Mouse (Mus musculus): ENCODE measurements at regions not wholly inside any gene's neighbourhood (a gene's known extent, or its start where the extent isn't known, plus 50 kb on each side); places are given as distances from the start of the nearest gene placed in this dataset.

DNA sequence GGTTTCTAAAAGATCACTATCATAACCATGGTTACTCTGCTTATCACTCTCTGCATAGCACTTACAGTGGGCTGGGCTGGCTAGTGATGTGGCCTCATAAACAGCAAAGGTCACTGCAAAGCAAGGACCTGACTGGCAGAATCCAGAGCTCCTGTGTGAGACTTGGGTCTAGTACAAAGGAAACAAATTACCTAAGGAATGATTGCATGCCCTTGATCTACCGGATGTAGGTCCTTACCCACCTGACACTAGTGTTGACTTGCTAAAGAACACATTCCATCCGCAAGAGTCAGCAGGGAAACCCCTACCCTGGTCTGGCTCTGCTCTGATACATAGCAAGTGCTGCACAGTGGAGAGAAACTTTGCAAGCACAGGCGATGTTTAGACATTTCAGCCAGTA is 297.0 kb upstream of the Jag1 start:
- no peak for DNase-seq

DNA sequence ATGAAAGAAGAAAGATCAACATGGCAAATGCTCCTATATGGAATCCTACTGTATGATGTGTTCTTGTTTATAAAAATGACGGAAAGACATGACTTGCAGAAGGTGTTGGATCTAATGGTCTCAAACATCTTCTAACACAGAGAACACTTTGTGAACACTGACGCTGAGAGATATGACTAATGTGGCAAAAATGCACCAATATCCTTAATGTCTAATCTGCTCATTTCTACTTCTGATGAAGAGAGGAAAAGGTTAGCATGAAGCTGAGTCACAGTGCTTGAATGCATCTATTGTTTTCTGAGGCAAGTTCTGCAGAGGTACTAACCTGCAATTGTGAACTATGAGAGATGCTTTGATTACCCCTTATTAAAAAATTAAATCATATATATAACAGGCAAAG is 293.2 kb upstream of the Jag1 start:
- no peak for DNase-seq

DNA sequence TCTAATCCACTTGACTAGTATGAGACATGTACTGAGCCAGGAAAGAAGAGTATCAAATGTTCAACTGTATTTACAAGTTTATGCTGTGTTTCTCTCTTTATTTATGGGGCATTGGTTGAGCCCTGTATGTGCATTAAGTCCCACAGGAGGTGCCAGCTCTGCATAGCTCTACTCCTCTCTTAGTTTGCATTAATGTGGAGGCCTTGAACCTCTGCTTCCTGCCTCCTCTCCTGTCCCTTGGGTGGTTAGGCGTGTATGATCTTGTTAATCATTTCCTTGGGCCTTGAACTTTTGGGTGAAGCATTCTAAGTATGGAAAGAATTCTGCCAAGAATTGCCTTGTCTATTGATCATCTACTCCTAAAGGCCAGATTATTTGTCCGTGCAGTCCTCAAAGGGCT is 291.9 kb upstream of the Jag1 start:
- DNase-seq = no peak

DNA sequence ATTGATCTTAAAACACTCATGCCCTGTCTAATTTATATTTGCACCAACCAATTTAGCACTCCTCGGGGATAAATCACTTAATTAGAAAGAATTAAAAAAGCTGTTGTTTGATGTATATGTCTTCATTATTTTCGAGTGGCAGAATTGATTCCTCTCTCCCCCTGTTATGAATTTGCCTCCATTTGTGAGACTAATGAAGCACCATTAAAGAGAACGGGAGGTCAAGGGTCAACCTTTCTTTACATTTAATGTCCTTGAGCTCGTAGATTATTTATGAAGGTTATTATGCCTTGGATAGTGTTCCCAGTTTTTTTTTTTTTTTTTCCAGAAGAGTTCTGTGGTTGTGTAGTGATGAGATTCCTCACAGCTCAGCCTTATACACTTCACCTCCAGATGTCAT is 277.0 kb upstream of the Jag1 start:
- DNase-seq = no peak

DNA sequence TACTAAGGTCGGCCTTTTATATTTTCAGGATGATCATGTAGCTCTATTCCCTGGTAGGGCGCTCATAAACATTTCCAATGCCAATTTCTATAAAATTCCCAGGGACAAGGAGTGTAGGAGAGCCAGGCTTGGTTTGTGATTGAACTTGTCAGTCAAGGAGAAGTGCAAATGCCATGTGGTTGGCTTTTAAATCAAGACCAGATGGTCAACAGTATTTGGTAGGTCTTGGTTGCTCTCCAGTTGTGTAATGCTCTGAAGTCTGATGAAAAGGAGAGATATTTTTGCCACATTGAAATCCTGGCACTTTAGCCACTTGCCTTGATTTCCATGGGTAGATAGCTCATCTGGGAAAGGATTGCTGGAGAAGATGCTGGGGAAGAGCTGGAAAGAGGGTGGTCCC is 263.4 kb upstream of the Jag1 start:
- DNase-seq = no peak

DNA sequence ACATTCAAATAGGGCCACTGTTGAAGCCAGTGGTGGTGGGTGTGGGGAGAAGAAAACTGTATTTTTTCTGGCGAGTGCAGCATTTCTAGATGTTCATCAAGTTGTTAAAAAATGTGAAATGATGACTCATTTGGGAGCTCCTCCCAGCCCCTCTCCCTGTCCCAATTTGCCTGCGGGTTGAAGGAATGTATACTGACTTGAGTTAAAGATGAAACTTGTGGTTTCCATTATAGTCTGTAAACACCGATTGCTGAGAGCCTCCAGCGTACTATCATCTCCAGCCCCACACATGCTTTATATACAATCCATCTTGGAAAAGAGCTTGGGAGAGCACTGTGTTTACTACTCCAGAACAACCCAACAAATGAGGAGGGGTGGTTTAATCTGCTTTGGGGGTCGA is 258.9 kb upstream of the Jag1 start:
- DNase-seq = no peak

DNA sequence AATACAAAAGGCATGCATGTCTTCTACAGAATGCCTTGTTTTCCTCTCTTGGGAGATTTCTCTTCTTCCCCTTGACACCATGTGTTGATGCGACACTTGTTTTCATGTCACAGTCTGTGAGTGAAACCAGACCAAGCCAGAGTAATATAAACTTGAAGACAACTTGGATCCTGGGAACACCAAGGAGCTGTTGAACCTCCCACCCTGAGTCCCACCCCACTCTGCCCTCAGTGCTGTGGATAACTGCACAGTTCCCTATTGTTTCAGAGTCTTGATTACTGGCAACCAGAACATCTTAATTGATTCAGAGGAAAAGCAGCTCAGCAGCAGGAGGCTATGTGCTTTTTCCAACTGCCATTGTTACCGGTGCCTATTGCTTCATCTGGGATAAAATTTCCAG is 254.6 kb upstream of the Jag1 start:
- no peak for DNase-seq

DNA sequence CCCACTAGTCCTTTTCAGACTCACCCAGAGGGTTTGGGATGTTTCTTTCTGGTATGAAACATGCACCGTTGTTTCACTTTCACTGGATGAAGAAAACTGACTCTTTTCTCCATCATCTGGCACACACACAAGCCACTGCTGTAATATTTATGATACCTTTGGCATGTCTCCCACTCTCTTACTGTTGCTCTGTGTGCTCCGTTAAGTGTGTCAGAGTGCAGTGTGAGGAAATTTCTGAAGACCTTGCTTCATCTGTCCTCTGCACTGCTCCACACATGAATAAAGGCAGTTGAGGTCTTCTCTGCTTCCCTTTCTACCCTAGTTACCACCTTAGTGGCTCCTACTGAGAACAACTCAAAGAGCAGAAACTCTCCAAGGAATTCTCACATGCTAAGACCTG is 246.6 kb upstream of the Jag1 start:
- no peak for DNase-seq

DNA sequence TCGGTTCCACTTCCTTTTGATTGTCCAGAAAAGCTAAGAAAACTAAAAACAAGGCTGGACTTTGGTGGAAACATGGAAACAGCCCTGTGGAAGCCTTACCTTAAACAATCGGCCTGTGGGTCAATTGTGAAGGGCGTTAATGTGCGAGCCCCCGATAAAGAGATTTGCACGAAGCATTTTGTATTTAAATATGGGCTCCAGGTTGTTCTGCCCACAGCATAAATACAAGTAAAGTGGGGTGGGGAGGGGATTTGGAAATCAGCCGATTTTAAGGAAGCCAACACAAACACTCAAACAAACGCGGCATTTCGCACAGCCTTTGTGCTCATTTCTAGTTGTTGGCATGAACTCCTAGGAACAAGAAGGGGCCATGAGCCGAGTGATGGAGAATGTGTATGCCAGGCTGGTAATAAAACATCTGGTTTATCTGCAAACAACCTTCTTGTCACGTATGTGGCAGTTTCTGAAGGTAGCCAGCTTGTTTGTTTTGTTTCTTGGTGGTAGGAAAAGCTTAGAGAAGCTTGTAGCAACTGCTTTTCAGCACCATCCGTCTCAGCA is 240.8 kb upstream of the Jag1 start:
- no peak for DNase-seq

DNA sequence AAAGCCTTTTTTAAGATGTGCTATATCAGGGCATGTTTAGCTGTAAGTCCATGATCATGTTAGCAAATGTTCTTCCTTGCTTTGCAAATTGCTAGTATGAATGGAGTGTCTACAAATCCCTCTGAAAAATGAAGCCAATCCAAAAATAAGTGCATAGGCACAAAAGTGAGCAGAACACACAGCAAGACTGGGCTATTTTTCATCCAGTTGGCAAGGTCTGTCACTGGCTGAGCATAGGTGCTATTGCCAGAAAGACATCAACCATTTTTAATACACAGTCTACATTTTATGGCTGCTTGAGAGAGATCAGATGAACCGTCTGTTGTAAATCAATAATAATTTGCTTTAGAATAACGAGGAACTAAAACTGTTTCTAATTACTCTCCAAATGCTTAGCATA is 227.3 kb upstream of the Jag1 start:
- DNase-seq = no peak

DNA sequence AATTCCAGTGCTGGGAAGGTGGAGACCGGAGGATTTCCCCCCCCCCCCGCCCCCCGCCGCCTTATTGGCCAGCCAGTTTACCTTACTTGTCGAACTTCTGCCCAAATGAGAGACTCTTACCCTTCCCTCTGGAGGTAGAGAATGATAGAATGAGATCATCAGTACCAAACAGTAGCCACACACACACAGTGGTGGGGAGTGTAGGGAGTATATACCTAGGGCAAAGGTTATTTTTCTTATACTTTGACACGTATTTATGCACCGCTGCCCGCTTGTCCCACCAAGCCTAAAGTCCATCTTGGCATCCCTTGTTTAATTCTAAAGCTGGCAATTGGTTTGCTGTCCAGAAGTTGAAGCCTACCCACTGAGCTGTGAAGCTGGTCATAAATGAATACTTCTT is 213.6 kb upstream of the Jag1 start:
- DNase-seq = no peak

DNA sequence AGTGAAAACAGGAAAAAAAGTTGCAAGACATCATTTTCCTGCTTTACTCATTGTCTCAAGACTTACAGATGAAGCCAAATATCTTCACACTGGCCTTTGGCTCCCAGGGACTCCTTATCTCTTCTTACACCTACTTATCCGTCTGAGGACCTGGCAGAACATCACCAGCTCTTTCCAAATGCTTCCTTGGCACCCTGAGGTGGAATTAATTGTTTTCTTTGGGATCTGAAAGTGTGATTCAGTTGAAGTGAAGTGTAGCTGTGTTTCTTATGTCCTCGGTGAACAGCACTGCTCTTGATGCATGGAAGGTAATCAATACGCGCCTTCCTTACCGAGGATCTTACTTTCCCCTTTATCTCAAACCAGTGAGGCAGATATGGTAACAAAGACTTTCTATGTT is 207.0 kb upstream of the Jag1 start:
- no peak for DNase-seq

DNA sequence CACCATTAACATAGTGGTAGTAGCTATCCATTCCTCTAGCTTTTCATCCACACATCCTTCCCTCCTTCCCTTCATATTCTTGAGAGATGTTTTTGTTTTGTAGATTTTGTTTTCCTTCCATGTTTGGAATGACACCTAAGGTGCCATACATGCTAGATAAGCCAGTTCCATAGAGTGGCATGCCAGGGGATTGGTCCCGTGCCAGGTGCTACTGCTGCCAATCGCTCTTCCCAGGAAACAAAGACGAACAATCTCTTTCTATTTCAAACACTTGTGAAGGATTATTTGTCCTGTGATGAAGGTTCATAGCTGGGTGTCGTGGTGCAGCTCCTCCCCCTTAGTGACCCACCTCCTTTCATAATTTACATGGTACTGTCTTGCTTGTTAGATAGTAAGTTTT is 194.1 kb upstream of the Jag1 start:
- no peak for DNase-seq

DNA sequence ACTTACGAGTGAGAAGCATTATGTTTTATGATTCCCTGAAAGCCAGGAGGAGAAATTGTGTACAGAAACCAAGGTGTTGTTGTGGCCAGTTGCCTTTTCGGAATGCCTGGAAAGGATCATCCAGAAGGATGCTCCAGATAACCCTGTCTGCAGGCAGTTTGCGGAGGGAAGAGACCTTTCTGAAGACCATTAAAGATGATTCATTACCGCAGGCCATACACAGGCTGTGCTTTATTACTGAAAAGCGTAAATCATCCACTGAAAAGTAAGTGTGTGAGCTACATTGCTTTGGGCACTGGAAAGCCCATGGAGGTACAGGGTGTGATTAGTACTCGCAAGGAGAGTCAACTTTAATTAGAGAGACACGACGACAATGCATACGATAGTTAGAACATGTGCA is 191.7 kb upstream of the Jag1 start:
- no peak for DNase-seq

DNA sequence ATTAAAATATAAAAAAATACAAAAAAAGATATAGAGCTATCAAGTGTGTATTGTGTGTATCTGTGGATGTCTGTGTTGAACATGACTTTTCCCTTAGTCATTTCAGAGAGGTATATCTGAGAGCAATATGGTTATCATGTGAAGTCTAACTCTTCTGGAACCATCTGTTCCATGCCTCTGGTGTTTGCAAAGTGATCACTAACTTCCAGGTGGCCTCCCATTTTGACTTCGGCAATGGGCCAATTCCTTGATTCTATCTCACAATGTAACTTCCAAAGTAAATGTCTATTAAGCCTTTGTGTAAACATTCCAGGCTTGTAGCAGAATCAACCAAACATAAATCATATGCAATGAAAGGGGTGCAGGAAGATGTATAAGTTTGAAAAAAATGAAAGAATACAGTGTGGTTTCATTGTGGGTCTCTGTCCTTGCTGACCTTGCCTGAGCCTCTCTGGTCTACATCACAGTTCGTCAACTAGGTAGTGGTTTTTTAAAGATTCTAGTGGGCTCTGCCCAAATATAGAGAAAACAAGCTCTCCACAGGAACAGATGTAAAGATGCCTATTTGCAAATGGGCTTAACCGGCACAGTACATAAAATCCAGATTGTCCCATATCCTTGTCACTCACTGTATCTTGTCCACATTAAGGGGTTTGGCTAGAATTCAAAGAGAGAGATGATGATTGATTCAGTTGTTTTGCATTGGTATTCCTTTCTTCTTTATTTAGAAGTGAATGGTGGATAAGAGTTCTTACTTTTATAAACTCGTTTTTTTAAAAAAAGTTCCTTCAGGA is 185.2 kb upstream of the Jag1 start:
- DNase-seq = no peak

DNA sequence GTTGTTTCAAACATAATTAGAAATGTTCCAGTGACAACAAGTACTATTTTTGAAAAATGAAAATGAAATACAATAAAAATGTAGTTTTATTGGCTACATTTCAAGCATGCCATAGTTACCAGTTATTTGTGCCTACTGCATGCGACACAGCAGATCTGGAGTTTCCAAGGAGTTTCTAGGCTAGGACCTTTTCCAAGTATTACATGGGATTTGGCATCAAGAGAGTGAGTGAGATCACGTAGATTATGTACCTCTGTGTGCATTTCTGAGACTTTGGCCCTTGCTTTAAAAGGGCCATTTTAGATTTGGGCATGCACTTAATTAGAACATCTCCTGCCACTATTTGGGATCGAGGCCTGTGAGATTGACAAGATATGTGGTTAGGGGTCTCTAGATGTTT is 172.8 kb upstream of the Jag1 start:
- no peak for DNase-seq

DNA sequence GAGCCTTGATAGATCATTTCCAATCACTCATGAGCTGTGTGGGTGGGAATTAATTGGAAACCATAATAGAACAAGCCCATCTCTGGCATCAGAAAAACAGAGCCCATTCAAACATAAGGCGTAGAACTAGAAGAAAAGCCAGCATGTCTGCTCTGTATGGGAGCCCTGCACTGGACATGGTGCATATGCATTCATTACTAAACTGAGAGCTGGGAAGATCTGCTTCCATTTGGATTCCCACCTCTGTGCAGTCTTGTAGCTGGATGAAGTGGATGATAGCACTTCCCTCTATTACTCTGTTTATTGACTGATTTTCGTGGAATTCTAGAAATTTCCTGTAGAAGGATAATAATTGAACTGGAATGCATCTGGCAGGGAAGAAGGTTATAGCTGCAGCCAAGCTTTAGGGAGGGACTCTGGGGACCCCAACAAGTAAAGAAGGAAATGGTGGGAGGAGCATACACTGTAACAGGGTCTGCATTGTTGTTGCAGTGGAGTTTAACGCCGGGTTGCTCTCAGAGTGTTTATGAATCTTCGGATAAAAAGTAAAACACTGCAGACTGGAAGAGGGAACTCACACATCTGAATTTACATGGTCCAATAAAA is 155.2 kb upstream of the Jag1 start:
- DNase-seq = no peak

DNA sequence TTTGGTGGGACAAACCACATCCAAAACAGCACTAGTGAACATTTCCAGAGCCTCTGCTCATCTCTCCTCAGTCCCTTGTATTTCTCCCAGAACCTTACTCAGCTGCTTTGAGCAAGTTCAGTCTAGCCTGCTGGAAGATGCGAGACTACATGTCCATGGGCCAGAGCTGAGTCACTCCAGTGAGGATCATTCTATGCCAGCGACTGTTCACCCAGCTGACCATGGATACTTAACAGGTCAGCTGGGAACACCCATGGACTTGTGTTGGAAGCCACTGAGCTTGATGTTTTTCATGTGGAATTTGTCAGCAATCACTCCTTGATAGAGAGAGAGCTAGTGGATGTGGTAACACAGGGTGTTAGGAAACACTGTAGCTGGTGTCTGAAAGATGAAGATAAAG is 146.5 kb upstream of the Jag1 start:
- DNase-seq = no peak

DNA sequence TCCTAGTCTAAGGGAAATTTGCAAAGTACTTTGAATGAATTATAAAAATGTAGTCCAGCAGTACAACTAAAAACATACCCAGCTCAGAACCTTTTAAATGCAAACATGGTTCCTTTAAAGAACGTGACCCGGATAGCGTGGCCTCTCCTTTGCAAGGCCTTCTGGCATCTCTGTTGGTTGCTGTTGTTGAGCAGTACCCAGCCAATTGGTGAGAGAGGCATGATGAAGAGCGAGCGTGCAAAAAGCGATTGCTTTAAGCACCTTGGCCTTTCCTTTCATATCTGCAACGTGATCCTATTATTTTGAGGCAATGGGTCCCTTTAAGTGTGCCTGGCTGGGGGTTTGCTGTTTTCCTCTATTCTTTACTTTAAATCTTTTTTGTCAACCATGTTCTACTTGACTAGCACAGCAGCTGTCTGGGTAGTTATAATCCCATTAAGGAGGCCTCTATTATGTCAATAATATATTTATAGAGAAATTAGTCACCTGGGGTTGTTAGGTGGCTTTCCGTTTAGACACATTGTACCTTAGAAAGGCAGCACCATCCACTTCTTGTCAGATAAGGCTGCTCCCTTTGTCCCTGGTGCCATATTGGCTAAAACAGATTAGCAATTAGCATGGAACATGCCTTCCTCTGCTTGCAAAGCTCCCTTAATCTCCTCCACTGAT is 141.5 kb upstream of the Jag1 start:
- no peak for DNase-seq

DNA sequence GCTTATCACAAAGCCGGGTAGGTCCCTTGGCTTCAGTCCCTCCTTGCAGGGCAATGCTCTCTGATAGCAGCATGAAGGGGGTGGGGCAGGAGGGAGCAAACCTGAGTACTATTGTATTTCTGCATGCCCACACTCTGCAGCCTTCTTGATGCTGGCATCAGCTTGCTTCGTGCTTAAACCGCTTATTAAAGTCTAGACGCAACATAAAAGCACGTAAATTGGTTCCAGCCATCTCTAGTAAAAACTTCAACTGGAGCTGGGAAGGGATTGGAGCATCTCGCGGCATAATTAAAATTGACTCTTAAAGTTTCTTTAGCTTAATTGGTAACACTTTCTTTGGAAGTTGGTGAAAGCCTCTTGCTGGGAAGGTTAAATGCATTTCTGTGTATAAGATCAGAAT is 131.5 kb upstream of the Jag1 start:
- no peak for DNase-seq

DNA sequence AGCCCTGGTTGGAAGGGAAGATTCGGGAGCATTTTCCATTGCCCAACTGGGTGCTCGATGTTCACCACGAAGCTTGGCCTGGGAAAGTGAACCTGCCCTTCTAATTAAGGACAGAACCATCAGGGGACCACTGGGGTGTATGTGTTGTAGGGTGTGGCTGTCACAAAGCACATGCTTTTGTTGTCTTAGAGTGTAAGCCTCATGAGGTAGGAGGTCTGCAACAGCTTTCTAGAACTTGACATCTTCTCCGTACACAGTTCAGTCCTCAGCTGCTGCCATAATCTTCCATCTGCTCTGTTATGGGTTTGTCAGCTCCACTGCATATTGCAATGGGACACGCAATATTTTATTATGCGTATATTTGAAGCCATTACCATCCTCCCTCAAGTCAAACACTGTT is 127.9 kb upstream of the Jag1 start:
- DNase-seq = no peak

DNA sequence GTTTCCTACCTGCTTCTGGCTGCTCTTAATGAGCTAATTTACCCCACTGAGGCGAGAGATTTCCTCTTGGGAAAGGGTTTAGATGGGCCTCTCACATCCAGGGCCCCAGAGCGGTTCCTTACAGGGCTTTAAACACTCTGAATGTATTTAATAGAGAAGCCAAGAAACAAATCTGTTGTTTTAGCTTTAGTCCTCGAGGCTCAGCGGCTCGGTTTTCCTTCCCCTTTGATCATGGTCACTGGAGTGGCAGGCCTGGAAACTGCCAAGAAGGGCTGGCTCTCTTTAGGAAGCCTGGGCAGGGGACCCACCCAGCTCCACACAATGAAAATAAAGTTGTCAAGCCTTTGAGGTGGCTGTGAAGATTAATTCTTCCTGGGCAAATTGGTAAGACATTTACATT is 127.5 kb upstream of the Jag1 start:
- DNase-seq = no peak

DNA sequence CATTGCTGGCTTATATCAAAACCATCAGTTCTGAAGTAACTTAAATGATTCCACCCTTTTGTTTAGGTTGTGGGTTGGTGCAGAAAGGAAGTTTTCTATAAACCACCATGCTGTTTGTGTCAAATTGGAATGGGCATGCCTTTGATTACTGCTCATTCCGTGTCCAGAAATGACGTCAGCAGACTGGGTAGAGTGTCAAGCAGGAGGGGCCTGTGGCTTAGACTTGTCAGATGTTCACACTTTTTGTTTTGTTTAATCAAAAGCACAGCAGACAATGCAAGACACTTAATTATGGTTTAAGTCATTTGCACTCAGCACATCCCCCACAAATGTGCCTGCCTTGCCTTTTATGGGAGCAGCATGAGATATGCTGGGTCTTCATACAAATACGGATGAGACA is 120.5 kb upstream of the Jag1 start:
- DNase-seq = no peak

DNA sequence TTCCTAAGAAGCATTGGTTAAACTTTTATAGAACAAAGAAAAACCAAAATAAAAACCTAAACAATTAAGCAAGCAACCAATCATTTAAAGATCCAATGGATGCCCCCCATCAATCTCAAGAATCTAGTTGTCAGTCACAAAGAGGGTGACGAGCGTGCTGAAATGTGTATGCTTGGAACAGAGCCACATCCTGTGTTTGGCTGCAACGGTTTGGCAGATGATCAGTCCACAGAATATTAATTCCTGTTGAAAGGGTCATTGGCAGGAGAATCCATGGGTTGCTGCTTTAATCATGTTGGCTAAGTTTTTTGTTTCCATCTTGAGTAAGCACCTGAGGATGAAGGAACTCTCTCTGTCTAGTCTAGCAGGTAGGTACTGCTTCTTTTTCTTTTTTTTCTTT is 117.5 kb upstream of the Jag1 start:
- no peak for DNase-seq

Data from right cerebral cortex, adult 18-20 months (tissue).